Mouse (Mus musculus): ENCODE measurements at regions not wholly inside any gene's neighbourhood (a gene's known extent, or its start where the extent isn't known, plus 50 kb on each side); places are given as distances from the start of the nearest gene placed in this dataset.
A peak's percentile ranks its signal among the peaks of the same experiment; 100 is the strongest.

- no peak for DNase-seq (ENCODE audit: low spot score in 2 of 2)
These were observed 284.3 kb upstream of the Kif2a start for GRCm38 (mm10) chr13:107306232-107306631.

DNA sequence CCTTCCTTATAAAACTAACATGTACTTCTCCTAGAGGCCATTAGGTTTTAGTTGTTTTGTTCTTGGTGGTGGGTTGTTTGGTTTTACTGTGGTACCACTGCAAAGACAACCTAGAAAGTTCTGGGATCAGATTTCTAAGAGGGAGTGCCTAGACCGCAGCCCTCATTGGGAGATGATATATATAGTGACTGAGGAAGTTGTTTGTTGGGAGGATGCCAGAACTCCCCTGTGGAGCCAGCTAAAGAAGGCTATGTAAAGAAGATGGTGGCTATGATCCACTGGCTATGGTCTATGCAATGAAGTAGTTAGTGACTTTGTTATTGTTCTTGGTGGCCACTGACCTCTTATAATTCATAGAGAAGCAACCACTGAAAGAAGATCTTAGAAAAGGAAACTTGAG, 283.8 kb upstream of the Kif2a start:
- DNase-seq (ENCODE audit: low spot score in 2 of 2) = no peak

DNA sequence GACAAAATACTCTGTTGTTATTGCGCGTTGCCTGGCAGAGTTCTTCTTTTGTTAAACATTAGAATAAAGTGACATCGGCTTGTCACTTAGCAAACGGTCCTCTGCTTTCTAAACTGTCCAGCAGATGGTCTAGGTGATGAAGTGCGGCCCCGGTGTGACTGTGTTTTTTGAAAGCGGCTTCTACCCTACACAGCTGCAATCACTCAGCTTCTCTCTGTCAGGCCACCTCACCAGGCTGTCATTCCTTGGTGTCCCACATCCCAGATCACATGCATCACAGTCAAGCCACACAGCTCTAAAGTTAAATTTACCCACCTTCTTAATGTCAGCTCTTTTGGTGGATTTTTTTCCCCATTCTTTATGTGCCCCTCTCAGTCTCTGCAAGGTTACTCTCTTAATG, 282.0 kb upstream of the Kif2a start:
- no peak for DNase-seq (ENCODE audit: low spot score in 2 of 2)

- DNase-seq (ENCODE audit: low spot score in 2 of 2) = no peak
These were observed 281.4 kb upstream of the Kif2a start for GRCm38 (mm10) chr13:107303322-107303721.

DNA sequence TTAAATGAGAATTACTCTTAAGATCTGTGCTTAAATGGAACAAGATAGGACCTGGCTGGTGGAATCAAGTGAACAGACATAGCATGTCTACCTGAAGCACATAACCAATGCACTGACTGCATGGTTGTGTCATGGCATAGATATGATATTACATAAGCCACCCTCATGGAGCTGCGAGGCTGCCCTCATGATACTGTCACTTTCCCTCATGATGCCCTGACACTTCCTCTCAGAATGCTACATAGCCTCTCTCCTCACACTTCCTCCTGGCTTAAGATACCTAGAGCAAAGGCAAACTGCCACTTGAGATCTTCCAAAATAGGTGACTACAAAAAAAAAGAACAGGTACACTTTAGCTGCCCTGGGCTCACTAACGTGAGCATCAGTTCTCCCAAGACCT, 278.9 kb upstream of the Kif2a start:
- DNase-seq (ENCODE audit: low spot score in 2 of 2) = no peak

- no peak for DNase-seq (ENCODE audit: low spot score in 2 of 2)
These were observed 242.7 kb upstream of the Kif2a start for GRCm38 (mm10) chr13:107264581-107264980.

DNA sequence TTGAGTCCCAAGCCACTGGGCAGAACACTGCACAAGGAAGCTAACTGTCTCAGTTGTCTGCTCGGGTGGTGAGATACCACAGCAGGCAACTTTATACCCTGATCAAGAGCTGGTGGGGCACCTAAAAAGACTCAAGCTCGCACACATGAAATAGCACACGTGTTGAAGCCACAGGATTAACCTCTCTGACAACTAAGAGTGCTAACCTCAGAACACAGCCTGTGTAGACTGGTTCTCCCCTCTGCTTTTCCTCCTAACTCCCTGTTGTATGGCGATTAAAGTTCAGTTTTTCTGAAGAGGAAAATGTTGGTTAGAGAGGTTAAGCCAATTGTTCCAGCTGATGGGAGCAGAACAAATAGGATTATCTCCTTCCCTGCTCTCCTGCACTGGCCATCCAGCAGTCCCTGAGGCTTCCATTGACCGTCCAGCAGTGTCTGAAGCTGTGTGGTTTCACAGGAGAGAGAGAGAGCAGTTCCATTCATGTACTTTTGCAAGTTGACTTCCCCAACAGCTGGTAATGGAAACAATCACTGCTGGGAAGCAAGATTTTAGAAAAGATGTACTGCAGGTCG, 239.6 kb upstream of the Kif2a start:
- DNase-seq (ENCODE audit: low spot score in 2 of 2) = no peak

- DNase-seq (ENCODE audit: low spot score in 2 of 2) = no peak
These were observed 238.3 kb upstream of the Kif2a start for GRCm38 (mm10) chr13:107260274-107260673.

DNA sequence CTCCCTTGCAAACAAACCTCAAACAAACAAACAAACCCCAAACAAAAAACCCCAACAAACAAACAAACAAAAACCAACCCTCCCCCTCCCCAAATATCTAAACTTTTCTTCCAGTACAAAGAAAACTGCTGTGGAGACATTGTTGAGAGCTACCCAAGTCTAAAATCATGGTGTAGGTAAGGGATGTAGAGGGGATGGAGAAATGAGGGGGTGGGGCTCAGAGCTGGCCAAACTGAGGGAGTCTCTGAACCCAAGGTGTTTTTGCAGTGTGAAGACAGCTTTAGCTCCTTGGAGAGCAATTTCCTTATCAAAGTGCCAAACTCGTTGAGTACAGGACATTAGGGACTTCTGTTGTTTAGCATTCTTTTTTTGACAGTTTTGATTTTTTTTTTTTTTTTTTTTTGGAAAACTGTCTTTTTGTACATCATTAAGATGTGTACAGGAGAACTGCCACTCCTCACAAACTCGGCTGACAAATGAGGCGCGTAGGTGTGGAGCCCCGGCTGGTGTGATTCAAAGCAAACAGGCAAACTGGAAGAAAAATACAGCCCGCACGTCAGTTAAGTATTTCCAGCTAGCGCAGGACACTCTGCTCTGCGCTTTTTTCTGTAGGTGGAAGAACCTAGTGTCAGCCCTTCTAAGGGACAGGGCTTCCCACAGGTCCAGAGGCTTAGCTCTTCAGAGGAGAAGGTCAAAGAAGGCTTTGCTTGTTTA, 226.0 kb upstream of the Kif2a start:
- DNase-seq (ENCODE audit: low spot score in 2 of 2) = peak in 1 of 2 experiments; percentile 14

GRCm38 (mm10) chr13:107246956-107247751, 225.2 kb upstream of the Kif2a start:
- DNase-seq (ENCODE audit: low spot score in 2 of 2) = no peak

DNA sequence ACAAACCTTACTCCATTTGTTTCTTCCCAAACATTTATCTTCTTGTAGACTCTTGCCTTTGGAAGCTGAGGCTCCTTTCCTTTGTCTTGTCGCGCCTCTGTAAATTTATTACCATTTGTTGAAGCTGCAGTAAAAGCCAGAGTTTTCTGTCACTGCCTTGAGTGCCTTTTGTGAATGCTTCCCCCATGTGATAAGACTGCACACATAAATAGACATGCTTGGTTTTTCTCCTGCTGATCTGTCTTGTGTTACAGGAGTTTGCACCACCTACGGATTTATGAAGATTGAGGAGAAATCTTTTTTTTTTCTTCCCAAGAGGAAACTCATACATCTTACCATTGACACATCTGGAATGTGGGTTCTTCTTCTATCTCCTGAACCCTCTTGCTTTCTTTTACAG, 222.2 kb upstream of the Kif2a start:
- DNase-seq (ENCODE audit: low spot score in 2 of 2) = no peak

DNA sequence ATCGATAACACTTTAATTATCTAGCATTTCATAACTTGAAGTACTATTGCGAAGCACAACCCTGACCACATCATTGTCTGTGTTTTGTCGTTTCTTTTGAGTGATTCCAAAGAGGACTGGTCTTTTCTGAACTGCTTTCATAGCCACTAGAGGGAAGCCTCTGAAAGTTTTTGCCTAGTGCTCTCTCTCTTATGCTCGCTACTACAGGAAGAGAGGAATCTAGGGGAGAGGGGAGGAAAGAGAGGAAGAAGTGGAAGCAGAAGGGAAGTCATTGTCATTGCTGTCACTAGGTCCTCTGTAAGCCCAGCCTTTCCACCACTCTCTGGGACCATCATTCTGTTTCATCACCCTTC, 217.1 kb upstream of the Kif2a start:
- no peak for DNase-seq (ENCODE audit: low spot score in 2 of 2)

GRCm38 (mm10) chr13:107238364-107239034, 216.6 kb upstream of the Kif2a start:
- no peak for DNase-seq (ENCODE audit: low spot score in 2 of 2)

- no peak for DNase-seq (ENCODE audit: low spot score in 2 of 2)
These were observed 197.5 kb upstream of the Kif2a start for GRCm38 (mm10) chr13:107219456-107219855.

GRCm38 (mm10) chr13:107218351-107218750, 196.4 kb upstream of the Kif2a start:
- DNase-seq (ENCODE audit: low spot score in 2 of 2) = peak; percentile 70 to 73

DNA sequence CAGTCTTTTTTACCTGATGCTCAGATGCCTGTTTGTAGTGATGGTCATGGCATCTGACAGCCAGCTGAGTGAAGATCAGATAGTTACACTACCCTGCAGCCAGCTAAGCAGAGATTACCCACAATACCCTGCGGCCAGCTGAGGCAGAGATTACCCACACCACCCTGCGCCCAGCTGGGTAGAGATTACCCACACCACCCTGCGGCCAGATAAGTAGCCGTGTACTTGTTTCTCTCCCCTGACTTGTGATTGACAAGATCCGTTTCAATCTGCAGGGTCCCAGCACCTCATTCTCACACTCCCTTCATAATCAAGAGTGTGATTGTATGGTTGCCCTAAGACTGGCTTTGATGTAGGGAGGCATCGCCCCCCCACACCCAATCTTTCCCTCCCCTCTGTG, 195.9 kb upstream of the Kif2a start:
- DNase-seq (ENCODE audit: low spot score in 2 of 2) = no peak

DNA sequence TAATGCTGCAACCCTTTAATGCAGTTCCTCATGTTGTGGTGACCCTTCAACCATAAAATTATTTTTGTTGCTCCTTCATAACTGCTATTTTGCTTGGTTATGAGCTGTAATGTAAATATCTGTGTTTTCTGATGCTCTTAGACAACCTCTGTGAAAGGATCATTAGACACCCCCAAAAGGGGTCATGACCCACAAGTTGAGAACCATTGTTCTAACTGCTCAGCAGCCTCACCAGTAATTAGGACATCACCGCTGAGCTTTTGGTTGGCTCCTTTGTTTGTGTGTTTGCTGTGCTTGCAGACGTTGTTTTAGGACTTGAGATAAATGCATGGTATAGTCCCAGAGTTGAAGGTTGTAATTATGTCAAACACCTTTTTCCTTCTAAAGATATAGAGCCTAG, 191.4 kb upstream of the Kif2a start:
- no peak for DNase-seq (ENCODE audit: low spot score in 2 of 2)

GRCm38 (mm10) chr13:107210676-107211075, 188.8 kb upstream of the Kif2a start:
- no peak for DNase-seq (ENCODE audit: low spot score in 2 of 2)

DNA sequence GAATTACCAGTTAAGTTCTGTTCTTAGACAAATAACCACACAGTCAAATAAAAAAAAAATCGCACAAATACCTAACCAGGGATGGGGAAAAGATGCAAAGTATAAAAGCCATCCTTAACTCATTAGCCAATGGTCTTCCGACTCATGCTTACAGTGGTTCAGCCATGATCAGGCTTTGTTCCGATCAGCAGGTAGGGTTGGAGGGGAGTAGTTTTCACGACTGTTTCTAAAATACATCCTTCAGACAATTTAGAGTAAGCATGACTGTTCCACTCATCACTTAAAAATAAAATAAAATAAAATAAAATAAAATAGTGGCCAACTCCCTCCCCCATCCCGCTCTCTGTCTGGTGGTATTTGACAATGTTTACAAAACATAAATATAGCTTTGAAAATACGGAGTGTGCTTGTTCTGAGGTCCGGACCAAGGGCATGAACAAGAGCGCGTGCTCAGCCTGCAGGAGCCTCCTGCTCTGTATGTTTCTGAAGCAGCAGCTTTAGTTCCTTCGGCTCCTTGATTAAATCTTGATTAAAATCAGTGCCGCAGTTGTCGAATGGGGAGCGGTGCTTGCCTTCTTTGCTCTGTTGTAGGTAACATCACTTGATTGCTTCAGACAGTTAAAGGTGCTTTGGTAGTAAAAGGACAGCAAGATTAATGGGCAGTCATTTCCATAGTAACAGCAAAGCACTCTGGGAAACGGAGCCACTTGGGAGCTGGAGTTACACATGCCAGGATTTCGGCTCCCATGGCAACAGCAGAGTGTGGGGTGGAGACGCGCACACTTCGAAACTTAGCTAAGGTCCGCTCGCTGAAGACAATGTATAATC, 185.6 kb upstream of the Kif2a start:
- peak; percentile 59 to 77 for DNase-seq (ENCODE audit: low spot score in 2 of 2)

- DNase-seq (ENCODE audit: low spot score in 2 of 2) = no peak
These were observed 177.9 kb upstream of the Kif2a start for GRCm38 (mm10) chr13:107199875-107200274.

DNA sequence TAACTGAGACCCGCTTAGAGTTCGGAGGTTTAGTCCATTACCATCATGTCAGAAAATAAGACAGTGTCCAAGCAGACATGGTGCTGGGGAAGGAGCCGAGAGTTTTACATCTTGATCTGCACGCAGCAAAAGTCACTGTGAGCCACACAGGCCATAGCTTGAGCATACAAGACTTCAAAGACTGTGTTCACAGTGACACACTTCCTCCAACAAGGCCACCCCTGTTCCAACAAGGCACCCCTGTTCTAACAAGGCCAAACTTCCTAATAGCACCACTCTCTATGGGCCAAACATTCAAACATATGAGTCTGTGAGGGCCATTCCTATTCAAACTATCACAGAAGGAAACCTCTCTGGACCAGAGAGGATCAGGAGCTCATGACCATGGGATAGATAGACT, 171.5 kb upstream of the Kif2a start:
- no peak for DNase-seq (ENCODE audit: low spot score in 2 of 2)
